Mouse (Mus musculus): ENCODE data around the gene Tmem107. TPM values are rescaled to one million over a fixed set of nuclear protein-coding genes. Genes with fewer than 3 reads are reported as not detected.

The Tmem107 gene
- total and polyA plus RNA-seq, 3 experiments: 22.6 to 31.3 (median 30.1) TPM

DNA sequence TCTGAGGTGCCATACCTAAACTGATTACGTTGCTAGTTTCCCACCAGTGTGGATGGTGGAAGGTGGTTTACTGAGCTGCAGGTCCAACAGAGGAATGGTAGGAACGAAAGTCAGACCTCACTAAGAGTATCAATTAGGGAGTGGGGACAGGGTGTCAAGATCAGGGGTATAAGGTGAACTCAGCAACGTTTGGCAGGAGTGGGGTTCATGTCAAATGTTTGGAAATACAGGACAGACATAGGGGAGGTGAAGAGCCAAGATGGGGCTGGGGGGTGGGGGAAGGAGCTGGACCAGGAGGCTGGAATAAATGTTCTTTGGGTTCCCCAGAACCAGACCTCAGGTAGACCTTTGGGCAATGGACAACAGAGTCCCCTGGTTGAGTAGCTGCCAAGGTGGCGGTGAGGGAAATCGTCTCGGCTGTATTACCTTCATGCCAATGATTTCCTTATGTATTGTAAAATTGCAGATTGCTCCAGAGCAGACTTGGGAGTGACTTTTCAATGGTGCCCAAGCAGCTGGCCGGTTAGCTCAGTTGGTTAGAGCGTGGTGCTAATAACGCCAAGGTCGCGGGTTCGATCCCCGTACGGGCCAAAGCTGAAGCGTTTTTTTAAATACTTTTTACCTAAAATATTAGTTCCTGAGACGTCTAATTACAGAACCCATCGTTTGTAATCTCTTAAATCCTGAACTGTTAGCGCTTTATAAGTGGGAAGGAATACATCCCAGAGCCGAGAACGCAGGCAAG lies 33.9 kb upstream of the Tmem107 start:
- TF ChIP-seq SMC3 (IDR thresholded peaks at IDR 0.05; ENCODE audit: low read depth, low read length) (no peak), POLR2A (IDR thresholded peaks at IDR 0.05; ENCODE audit: low read depth, low read length) (peak; percentile 86), TBP (conservative IDR thresholded peaks at IDR 0.05; ENCODE audit: low read depth, low read length) (peak; percentile 99)
- peak overlapping the region; percentile 61 for H3K27ac ChIP-seq (ENCODE audit: insufficient read depth, low read depth)
- H3K79me2 ChIP-seq (replicated peaks; ENCODE audit: control insufficient read depth, extremely low read depth, insufficient read depth, poor library complexity, severe bottlenecking): no peaks in the 10 kb centered on the region
- no peaks in the 10 kb centered on the region for H3K9me3 ChIP-seq (replicated peaks; ENCODE audit: low read length)
- peaks cover 40 to 47% of the 10 kb centered on the region in 2 experiments for H3K36me3 ChIP-seq (replicated peaks in 1 of 2; ENCODE audit: control insufficient read depth in 1 of 2, insufficient read depth in 1 of 2, low read length in 1 of 2)
- peak overlapping the region; percentile 64 to 86 (median 65) for H3K4me3 ChIP-seq (replicated peaks in 1 of 3; ENCODE audit: low read depth in 2 of 3, low read length in 2 of 3, poor library complexity in 1 of 3)
- peak; percentile 90 for DNase-seq (ENCODE audit: extremely low read depth)
- peaks cover 18 to 32% of the 10 kb centered on the region in 2 experiments for H3K4me1 ChIP-seq (ENCODE audit: control insufficient read depth in 1 of 2, insufficient read depth in 2 of 2)
- H3K27me3 ChIP-seq (replicated peaks): no peaks in the 10 kb centered on the region
- H3K4me2 ChIP-seq (ENCODE audit: insufficient read depth, low read depth, poor library complexity, severe bottlenecking): peak overlapping the region; percentile 87
- in situ Hi-C loops (cut with MboI; ENCODE audit: low pct_ligation_motif_present, low pct_unique_long_range_greater_than_20kb, low sequenced_read_pairs): no loop called here
- dilution Hi-C loops (cut with MboI; ENCODE audit: extremely low pct_ligation_motif_present, extremely low pct_unique_long_range_greater_than_20kb, low sequenced_read_pairs): no loop called here
- peak overlapping the region; percentile 75 for H3K9ac ChIP-seq (ENCODE audit: insufficient read depth, low read depth)

DNA sequence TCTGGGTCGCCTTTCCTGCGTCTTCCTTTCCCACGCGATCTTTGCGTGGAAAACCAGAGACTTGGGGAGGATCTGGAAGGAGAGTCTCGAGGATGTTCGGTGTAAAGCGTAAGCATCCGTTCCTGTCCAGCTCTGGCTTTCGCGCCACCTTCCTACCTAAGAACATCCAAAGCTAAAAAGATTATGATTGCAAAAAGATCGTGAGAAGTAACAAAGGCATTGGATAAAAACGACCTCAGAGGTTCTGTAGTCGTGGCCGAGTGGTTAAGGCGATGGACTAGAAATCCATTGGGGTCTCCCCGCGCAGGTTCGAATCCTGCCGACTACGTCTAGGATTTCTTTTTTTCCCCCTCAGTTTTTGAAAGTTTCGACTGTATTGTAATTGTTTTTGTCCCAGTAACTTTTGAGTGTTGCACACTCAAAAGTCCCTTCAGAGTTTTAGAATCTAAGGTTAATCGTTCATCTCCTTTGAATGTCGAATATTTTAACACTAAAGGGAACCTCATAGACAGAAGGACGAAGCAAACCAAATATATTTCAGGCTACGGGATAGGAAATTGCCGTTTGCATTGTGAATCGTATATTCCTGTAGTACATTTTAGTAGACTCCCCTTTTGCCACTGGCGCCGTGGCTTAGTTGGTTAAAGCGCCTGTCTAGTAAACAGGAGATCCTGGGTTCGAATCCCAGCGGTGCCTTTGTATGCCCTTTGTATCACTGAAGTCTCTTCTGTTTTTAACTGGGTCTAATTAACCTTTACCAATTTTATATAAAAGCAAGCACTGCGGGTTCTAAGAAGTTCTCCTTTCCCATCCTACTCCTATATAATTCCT lies 33.2 kb upstream of the Tmem107 start:
- Histone ChIP-seq H3K79me2 (replicated peaks; ENCODE audit: control insufficient read depth, extremely low read depth, insufficient read depth, poor library complexity, severe bottlenecking) (no peaks in the 10 kb centered on the region), H3K36me3 (replicated peaks in 1 of 2; ENCODE audit: control insufficient read depth in 1 of 2, insufficient read depth in 1 of 2, low read length in 1 of 2) (peaks cover 35 to 41% of the 10 kb centered on the region in 2 experiments), H3K4me3 (replicated peaks in 1 of 3; ENCODE audit: low read depth in 2 of 3, low read length in 2 of 3, poor library complexity in 1 of 3) (peak overlapping the region; percentile 64 to 86 (median 65)), H3K9me3 (replicated peaks; ENCODE audit: low read length) (no peaks in the 10 kb centered on the region), H3K27ac (ENCODE audit: insufficient read depth, low read depth) (peak overlapping the region; percentile 61), H3K4me2 (ENCODE audit: insufficient read depth, low read depth, poor library complexity, severe bottlenecking) (peak overlapping the region; percentile 4), H3K4me1 (ENCODE audit: control insufficient read depth in 1 of 2, insufficient read depth in 2 of 2) (peaks cover 18 to 32% of the 10 kb centered on the region in 2 experiments), H3K9ac (ENCODE audit: insufficient read depth, low read depth) (peak overlapping the region; percentile 75), H3K27me3 (replicated peaks) (no peaks in the 10 kb centered on the region)
- peak; percentile 94 for DNase-seq (ENCODE audit: extremely low read depth)
- in situ Hi-C loops (cut with MboI; ENCODE audit: low pct_ligation_motif_present, low pct_unique_long_range_greater_than_20kb, low sequenced_read_pairs) (no loop called here), dilution Hi-C loops (cut with MboI; ENCODE audit: extremely low pct_ligation_motif_present, extremely low pct_unique_long_range_greater_than_20kb, low sequenced_read_pairs) (no loop called here)
- TF ChIP-seq TBP (conservative IDR thresholded peaks at IDR 0.05; ENCODE audit: low read depth, low read length) (peak; percentile 99), ZC3H11A (IDR thresholded peaks at IDR 0.05; ENCODE audit: low read depth, low read length) (no peak), JUND (conservative IDR thresholded peaks at IDR 0.05; ENCODE audit: low read depth, low read length) (no peak)

DNA sequence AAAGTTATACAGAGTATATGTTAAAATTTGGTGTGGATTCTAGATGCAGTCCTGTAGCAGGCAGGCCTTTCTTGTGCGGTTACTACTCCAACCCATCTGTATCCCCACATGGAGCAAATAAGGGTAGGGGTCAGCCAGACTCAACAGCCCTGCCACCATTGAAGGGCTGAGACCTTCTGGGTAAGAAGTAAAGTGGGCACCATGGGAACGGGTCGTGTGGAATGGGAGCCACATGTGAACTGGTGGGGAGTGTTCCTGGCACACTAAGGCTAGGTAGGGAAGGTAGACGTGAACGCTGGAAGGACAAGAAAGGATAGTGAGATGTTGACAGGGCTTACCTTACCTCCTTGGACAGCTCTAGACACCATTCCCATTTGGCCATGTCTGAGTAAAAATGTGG lies 32.4 kb upstream of the Tmem107 start:
- H3K9me3 ChIP-seq (replicated peaks; ENCODE audit: low read length): no peaks in the 10 kb centered on the region
- TF ChIP-seq ZC3H11A (IDR thresholded peaks at IDR 0.05; ENCODE audit: low read depth, low read length) (no peak), NELFE (IDR thresholded peaks at IDR 0.05; ENCODE audit: low read depth, low read length) (no peak), NRF1 (IDR thresholded peaks at IDR 0.05; ENCODE audit: low read depth, low read length) (no peak), USF1 (IDR thresholded peaks at IDR 0.05; ENCODE audit: low read depth, low read length) (no peak), MAX (IDR thresholded peaks at IDR 0.05; ENCODE audit: low read length) (no peak), CHD2 (IDR thresholded peaks at IDR 0.05; ENCODE audit: low read length) (no peak), TBP (conservative IDR thresholded peaks at IDR 0.05; ENCODE audit: low read depth, low read length) (no peak), CTCF (conservative IDR thresholded peaks at IDR 0.05 in 1 of 2, IDR thresholded peaks at IDR 0.05 in 1 of 2; ENCODE audit: low read depth in 2 of 2, low read length in 2 of 2) (no peak), ETS1 (conservative IDR thresholded peaks at IDR 0.05; ENCODE audit: low read depth, low read length) (no peak), CHD1 (IDR thresholded peaks at IDR 0.05; ENCODE audit: low read depth, low read length) (no peak), PAX5 (IDR thresholded peaks at IDR 0.05; ENCODE audit: low read length) (no peak), ZKSCAN1 (IDR thresholded peaks at IDR 0.05; ENCODE audit: borderline replicate concordance, low read depth, low read length) (no peak), IRF4 (IDR thresholded peaks at IDR 0.05; ENCODE audit: low read depth, low read length) (no peak), ELF1 (IDR thresholded peaks at IDR 0.05; ENCODE audit: low read depth, low read length) (no peak), RAD21 (IDR thresholded peaks at IDR 0.05; ENCODE audit: low read depth, low read length) (no peak), JUND (conservative IDR thresholded peaks at IDR 0.05; ENCODE audit: low read depth, low read length) (no peak)
- in situ Hi-C loops (cut with MboI; ENCODE audit: low pct_ligation_motif_present, low pct_unique_long_range_greater_than_20kb, low sequenced_read_pairs): no loop called here
- H3K9ac ChIP-seq (ENCODE audit: insufficient read depth, low read depth): no peak overlapping the region
- no peak for DNase-seq (ENCODE audit: extremely low read depth)
- H3K27me3 ChIP-seq (replicated peaks): no peaks in the 10 kb centered on the region
- 0 out of 2 replicates have a peak overlapping the region, but pooled peaks have one; percentile 5 for H3K27ac ChIP-seq (ENCODE audit: insufficient read depth, low read depth)
- peaks cover 28 to 33% of the 10 kb centered on the region in 2 experiments for H3K36me3 ChIP-seq (replicated peaks in 1 of 2; ENCODE audit: control insufficient read depth in 1 of 2, insufficient read depth in 1 of 2, low read length in 1 of 2)
- H3K4me2 ChIP-seq (ENCODE audit: insufficient read depth, low read depth, poor library complexity, severe bottlenecking): peak overlapping the region; percentile 70
- H3K4me3 ChIP-seq (replicated peaks in 1 of 3; ENCODE audit: low read depth in 2 of 3, low read length in 2 of 3, poor library complexity in 1 of 3): peak overlapping the region in 2 of 3 experiments; percentile 18 to 20
- no peaks in the 10 kb centered on the region for H3K79me2 ChIP-seq (replicated peaks; ENCODE audit: control insufficient read depth, extremely low read depth, insufficient read depth, poor library complexity, severe bottlenecking)
- dilution Hi-C loops (cut with MboI; ENCODE audit: extremely low pct_ligation_motif_present, extremely low pct_unique_long_range_greater_than_20kb, low sequenced_read_pairs): no loop called here
- peaks cover 18 to 38% of the 10 kb centered on the region in 2 experiments for H3K4me1 ChIP-seq (ENCODE audit: control insufficient read depth in 1 of 2, insufficient read depth in 2 of 2)
